Mouse (Mus musculus) cerebellum, adult (tissue): ENCODE data around the gene Gm19426.
A peak's percentile ranks its signal among the peaks of the same experiment; 100 is the strongest.
"Not testable (repeated sequence)": the region's sequence is repeated elsewhere in the genome, so short reads cannot be mapped to it uniquely, and the experiment has no call there.

ENCODE experiments used
- ATAC-seq: cut with Nextera tagmentation; 2 replicates; pipeline ENCODE4 v1.9.2; 2017; ENCODE audit warnings: mild to moderate bottlenecking, moderate library complexity, mixed read lengths; ENCODE audit not compliant: insufficient number of reproducible peaks, low FRiP score, low TSS enrichment

The Gm19426 gene

GRCm38 (mm10) chr2:84757026-84757682, 13.7 kb upstream of the Gm19426 start:
- no peak for ATAC-seq

GRCm38 (mm10) chr2:84756245-84756644, 12.8 kb upstream of the Gm19426 start:
- ATAC-seq, result no peak

- ATAC-seq, result no peak
Observed at GRCm38 (mm10) chr2:84750115-84750514, 6.7 kb upstream of the Gm19426 start.

GRCm38 (mm10) chr2:84744126-84744525, 671 bp upstream of the Gm19426 start:
- 0 out of 2 replicates have a peak, but pooled peaks have one; percentile 21 for ATAC-seq

- no peak for ATAC-seq
Observed at GRCm38 (mm10) chr2:84742451-84743283, 788 bp downstream of the Gm19426 start.

- no peak for ATAC-seq
Observed at GRCm38 (mm10) chr2:84741841-84742450, 1.5 kb downstream of the Gm19426 start.

- ATAC-seq, result no peak
Observed at GRCm38 (mm10) chr2:84740608-84741333, 2.7 kb downstream of the Gm19426 start.

- ATAC-seq, result no peak
Observed at GRCm38 (mm10) chr2:84738271-84738911, 5.1 kb downstream of the Gm19426 start.

GRCm38 (mm10) chr2:84737451-84737925, 6.0 kb downstream of the Gm19426 start:
- no peak for ATAC-seq

GRCm38 (mm10) chr2:84736312-84737161, 6.9 kb downstream of the Gm19426 start:
- ATAC-seq, result no peak

GRCm38 (mm10) chr2:84735346-84735920, 8.0 kb downstream of the Gm19426 start:
- ATAC-seq, result no peak

- ATAC-seq, result no peak
Observed at GRCm38 (mm10) chr2:84734919-84735318, 8.5 kb downstream of the Gm19426 start.

GRCm38 (mm10) chr2:84734351-84734864, 9.0 kb downstream of the Gm19426 start:
- ATAC-seq, result peak; percentile 37

- peak; percentile 86 for ATAC-seq
Observed at GRCm38 (mm10) chr2:84733579-84734300, 9.7 kb downstream of the Gm19426 start, which contains the start of gene Ypel4. TSS of gene Ypel4 (plus strand) at chr2:84734058.

GRCm38 (mm10) chr2:84732394-84732793, 11.1 kb downstream of the Gm19426 start:
- ATAC-seq, result no peak

GRCm38 (mm10) chr2:84731206-84731605, 12.2 kb downstream of the Gm19426 start:
- no peak for ATAC-seq

GRCm38 (mm10) chr2:84728191-84728590, 15.3 kb downstream of the Gm19426 start:
- not testable (repeated sequence) for ATAC-seq
